Mouse (Mus musculus): Measurements from ENCODE around the gene Lrtm2. TPM values are rescaled to one million over a fixed set of nuclear protein-coding genes. Genes with fewer than 3 reads are reported as not detected.

Gene Lrtm2
- polyA plus RNA-seq, 1 experiment from 2014 or later = 0.16 TPM

- Histone ChIP-seq H3K9ac (ENCODE audit: low read length) (no peak overlapping the region), H3K27ac (ENCODE audit: low read depth, low read length) (no peak overlapping the region), H3K4me3 (ENCODE audit: low read depth, low read length) (no peak overlapping the region), H3K27me3 (ENCODE audit: control insufficient read depth, insufficient read depth, low read length) (no peaks in the 10 kb centered on the region), H3K9me3 (ENCODE audit: control insufficient read depth, low read length) (no peaks in the 10 kb centered on the region), H3K36me3 (ENCODE audit: control insufficient read depth, insufficient read depth, low read length) (no peaks in the 10 kb centered on the region), H3K4me1 (replicated peaks; ENCODE audit: control insufficient read depth, insufficient read depth, low read length) (no peaks in the 10 kb centered on the region), H3K4me2 (ENCODE audit: low read depth, low read length, severe bottlenecking) (no peak overlapping the region)
- ATAC-seq (replicated peaks; ENCODE audit: low FRiP score) (no peak), DNase-seq (ENCODE audit: low spot score) (no peak)
- WGBS = 88% methylated on average over 3 of the region's 3 CpGs
Measured at GRCm38 (mm10) chr6:119301310-119301709, 29.3 kb downstream of the Lrtm2 start.

GRCm38 (mm10) chr6:119280761-119281160 is 49.8 kb downstream of the Lrtm2 start:
- Histone ChIP-seq H3K4me1 (replicated peaks; ENCODE audit: control insufficient read depth, insufficient read depth, low read length) (no peaks in the 10 kb centered on the region), H3K9ac (ENCODE audit: low read length) (no peak overlapping the region), H3K4me2 (ENCODE audit: low read depth, low read length, severe bottlenecking) (no peak overlapping the region), H3K4me3 (ENCODE audit: low read depth, low read length) (no peak overlapping the region), H3K36me3 (ENCODE audit: control insufficient read depth, insufficient read depth, low read length) (no peaks in the 10 kb centered on the region), H3K9me3 (ENCODE audit: control insufficient read depth, low read length) (no peaks in the 10 kb centered on the region), H3K27me3 (ENCODE audit: control insufficient read depth, insufficient read depth, low read length) (no peaks in the 10 kb centered on the region), H3K27ac (ENCODE audit: low read depth, low read length) (no peak overlapping the region)
- DNase-seq (ENCODE audit: low spot score) (no peak), ATAC-seq (replicated peaks; ENCODE audit: low FRiP score) (no peak)
- WGBS = 82% methylated on average over 9 of the region's 9 CpGs

- DNase-seq (ENCODE audit: low spot score) = no peak
- Histone ChIP-seq H3K36me3 (ENCODE audit: control insufficient read depth, insufficient read depth, low read length) (no peaks in the 10 kb centered on the region), H3K4me1 (replicated peaks; ENCODE audit: control insufficient read depth, insufficient read depth, low read length) (no peaks in the 10 kb centered on the region), H3K9me3 (ENCODE audit: control insufficient read depth, low read length) (no peaks in the 10 kb centered on the region), H3K27me3 (ENCODE audit: control insufficient read depth, insufficient read depth, low read length) (no peaks in the 10 kb centered on the region), H3K4me2 (ENCODE audit: low read depth, low read length, severe bottlenecking) (no peak overlapping the region), H3K9ac (ENCODE audit: low read length) (no peak overlapping the region), H3K4me3 (ENCODE audit: low read depth, low read length) (no peak overlapping the region), H3K27ac (ENCODE audit: low read depth, low read length) (no peak overlapping the region)
- 86% methylated on average over 2 of the region's 2 CpGs for WGBS
- no peak for ATAC-seq (replicated peaks; ENCODE audit: low FRiP score)
Measured at GRCm38 (mm10) chr6:119276713-119277112, 53.9 kb downstream of the Lrtm2 start.

Other genes with a start within 250 kb of the Lrtm2 start
- gene Dcp1b, start 155.5 kb downstream of the Lrtm2 start, polyA plus RNA-seq (2014; fragmentation: Nextera tagmentation; extraction: Ambion mirVana) = 12.1 TPM in 2 replicates
- gene Cacna1c, start 134.3 kb downstream of the Lrtm2 start, polyA plus RNA-seq (2014; fragmentation: Nextera tagmentation; extraction: Ambion mirVana) = 3.4 and 4.8 TPM in 2 replicates
- 0.05 TPM in 1 of 2 replicates, not detected in the other for gene Cacna2d4, start 94.2 kb downstream of the Lrtm2 start, polyA plus RNA-seq (2014; fragmentation: Nextera tagmentation; extraction: Ambion mirVana)
- gene Adipor2, start 86.9 kb upstream of the Lrtm2 start, polyA plus RNA-seq (2014; fragmentation: Nextera tagmentation; extraction: Ambion mirVana) = 19.9 and 20.6 TPM in 2 replicates
- 5.6 and 6.3 TPM in 2 replicates for gene Fbxl14, start 148.9 kb upstream of the Lrtm2 start, polyA plus RNA-seq (2014; fragmentation: Nextera tagmentation; extraction: Ambion mirVana)
- 14.5 and 16.1 TPM in 2 replicates for gene Wnt5b, start 213.6 kb upstream of the Lrtm2 start, polyA plus RNA-seq (2014; fragmentation: Nextera tagmentation; extraction: Ambion mirVana)

Measured in forebrain, embryonic 11.5 days (tissue).